Mouse (Mus musculus) cerebellum, adult 2 months (tissue): ENCODE measurements at regions not wholly inside any gene's neighbourhood (a gene's known extent, or its start where the extent isn't known, plus 50 kb on each side); places are given as distances from the start of the nearest gene placed in this dataset.

Experiments
- DNase-seq, 2 experiments: peaks; one replicate each; pipeline ENCODE4 v3.0.0; 2021
- H3K27ac ChIP-seq: fragments of 200-500 bp; 2 replicates; pipeline ENCODE4 v1.5.1; 2012; ENCODE audit warnings: low read length, control low read depth, inconsistent platforms; ENCODE audit not compliant: insufficient read depth
- H3K27me3 ChIP-seq: fragments of 200-500 bp; 2 replicates; pipeline ENCODE4 v1.6.1; 2012; ENCODE audit warnings: inconsistent platforms, mild to moderate bottlenecking, low read length, moderate library complexity; ENCODE audit not compliant: control insufficient read depth, insufficient read depth
- H3K4me1 ChIP-seq: fragments of 200-500 bp; 2 replicates; pipeline ENCODE4 v1.6.1; 2011; ENCODE audit warnings: low read length; ENCODE audit not compliant: control insufficient read depth, insufficient read depth
- H3K4me3 ChIP-seq: fragments of 200-500 bp; replicated peaks from 2 replicates; pipeline ENCODE3; 2011; ENCODE audit warnings: mild to moderate bottlenecking, low read depth, low read length, control low read depth; ENCODE audit not compliant: insufficient read depth
- CTCF ChIP-seq: fragments of 200-500 bp; IDR thresholded peaks from 2 replicates; pipeline ENCODE4 v1.5.1; 2011; ENCODE audit warnings: low read depth, mild to moderate bottlenecking, control low read depth, low read length, moderate library complexity, borderline replicate concordance; ENCODE audit not compliant: insufficient read depth
- POLR2A ChIP-seq: fragments of 200-500 bp; IDR thresholded peaks from 2 replicates; pipeline ENCODE4 v1.6.1; 2011; ENCODE audit warnings: low read length, control low read depth, borderline replicate concordance; ENCODE audit not compliant: insufficient read depth
- WGBS: fragments of 180-500 bp; shearing (Covaris S2); methylation state at CpG from one replicate; pipeline ENCODE4 v1.1.7; 2018; 5-methylcytosine and 5-hydroxymethylcytosine counted together

DNA sequence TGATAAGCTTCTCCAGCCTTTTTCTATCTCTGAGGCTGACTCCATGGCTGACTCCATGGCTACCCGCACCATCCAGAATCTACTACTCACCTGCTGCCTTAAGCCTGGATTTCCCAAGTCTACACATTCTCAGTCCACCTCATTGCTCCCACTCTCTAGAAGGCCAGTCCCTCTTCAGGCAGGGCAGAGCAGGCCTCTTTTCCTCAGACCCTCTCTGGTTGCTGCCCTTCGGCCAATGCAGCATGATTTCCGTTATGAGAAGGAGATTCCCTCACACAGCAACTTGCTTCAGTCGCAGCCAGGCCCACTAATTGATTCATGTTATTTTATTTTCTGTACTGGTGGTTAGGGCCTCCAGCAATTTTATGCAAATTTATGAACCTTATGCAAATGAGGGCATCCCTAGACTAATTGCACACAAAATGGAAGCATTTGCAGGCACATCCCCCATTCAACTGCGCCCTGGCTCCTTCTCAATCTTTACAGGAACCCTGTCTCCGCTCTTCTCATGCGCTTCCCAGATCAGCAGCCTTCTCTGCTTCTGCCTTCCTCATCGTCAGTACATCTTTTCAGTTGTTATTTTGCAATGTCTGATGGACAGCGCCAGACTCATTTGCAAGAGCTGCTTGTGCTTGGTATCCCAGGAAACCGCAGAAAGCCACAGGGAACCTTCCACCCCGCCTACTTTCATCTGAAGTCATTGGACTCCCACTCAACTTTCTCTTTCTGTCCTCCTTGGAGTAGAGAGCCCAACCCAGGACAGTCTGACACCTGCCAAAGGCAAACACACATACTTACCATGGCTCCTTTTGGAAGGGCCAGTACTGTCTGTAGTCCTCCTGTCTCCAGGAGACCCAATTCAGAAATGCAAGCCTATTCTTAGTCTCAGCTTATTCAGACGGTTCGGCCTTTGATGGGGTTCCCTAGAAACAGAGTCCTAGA, 199.6 kb upstream of the H2al1a start:
- DNase-seq: peak in 1 of 2 experiments; percentile 8
- Histone ChIP-seq H3K27ac (no peak overlapping the region), H3K4me1 (no peaks in the 10 kb centered on the region), H3K27me3 (no peaks in the 10 kb centered on the region), H3K4me3 (no peak overlapping the region)
- 53% methylated on average over 13 of the region's 13 CpGs for WGBS
- TF ChIP-seq POLR2A (no peak), CTCF (no peak)

GRCm38 (mm10) chrX:11100935-11101334, 198.1 kb upstream of the H2al1a start:
- whole genome bisulfite sequencing: 36% methylated on average over 3 of the region's 3 CpGs
- no peak for DNase-seq
- Histone ChIP-seq H3K4me1 (no peaks in the 10 kb centered on the region), H3K27me3 (no peaks in the 10 kb centered on the region), H3K4me3 (no peak overlapping the region), H3K27ac (no peak overlapping the region)
- no peak; the same call in 1 of the 2 replicates for TF ChIP-seq CTCF
- TF ChIP-seq POLR2A: no peak

DNA sequence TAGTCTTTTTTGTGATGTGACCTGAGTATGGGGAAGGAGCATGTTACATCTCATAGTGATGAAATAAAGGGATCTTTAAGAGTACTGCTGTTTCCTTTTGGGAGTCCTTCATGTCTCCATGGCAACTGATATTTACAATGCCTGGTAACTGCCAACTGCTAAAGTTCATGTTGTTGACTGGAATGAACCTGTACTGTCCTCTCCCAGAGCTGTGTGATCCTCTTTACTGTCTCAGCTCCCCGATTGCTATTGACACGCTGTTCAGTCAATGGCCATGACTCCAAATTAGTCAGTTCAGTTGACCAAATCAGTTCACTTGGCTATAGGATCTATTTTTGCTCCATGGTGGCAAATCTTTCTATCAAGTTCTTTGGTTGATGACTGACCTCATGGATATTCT, 167.8 kb upstream of the H2al1a start:
- 85% methylated on average over 2 of the region's 2 CpGs for WGBS
- Histone ChIP-seq H3K27me3 (no peaks in the 10 kb centered on the region), H3K4me1 (no peaks in the 10 kb centered on the region), H3K4me3 (no peak overlapping the region), H3K27ac (no peak overlapping the region)
- TF ChIP-seq POLR2A (no peak), CTCF (no peak)
- DNase-seq: no peak

DNA sequence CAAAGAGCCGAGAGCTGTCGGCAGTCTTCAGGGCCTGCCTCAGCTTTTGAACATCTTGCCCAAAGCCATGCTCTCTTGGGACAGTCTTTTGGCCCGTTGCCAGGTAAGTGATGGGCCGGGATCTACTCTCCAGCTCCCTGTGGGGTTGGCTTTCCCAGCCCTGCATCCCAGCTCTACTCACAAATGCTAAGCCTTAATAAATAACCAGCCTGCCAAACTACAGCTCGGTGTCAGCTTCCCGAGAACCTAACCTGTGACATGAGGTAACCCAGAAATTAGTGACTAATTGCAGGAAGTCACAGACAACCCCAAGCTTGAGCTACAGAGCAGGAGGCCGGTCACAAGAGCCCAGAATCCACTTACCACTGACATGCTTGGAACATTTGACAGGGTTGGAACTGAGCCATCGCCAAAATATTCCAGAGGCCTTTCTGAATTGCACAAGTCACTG, 159.1 kb upstream of the H2al1a start:
- peak; percentile 41 to 55 for DNase-seq
- H3K4me3 ChIP-seq: no peak overlapping the region
- WGBS: 22% methylated on average over 8 of the region's 8 CpGs
- H3K27me3 ChIP-seq: no peaks in the 10 kb centered on the region
- TF ChIP-seq CTCF (no peak), POLR2A (no peak)
- H3K27ac ChIP-seq: no peak overlapping the region
- H3K4me1 ChIP-seq: 0 out of 2 replicates have a peak, but pooled peaks cover 3% of the 10 kb centered on the region

DNA sequence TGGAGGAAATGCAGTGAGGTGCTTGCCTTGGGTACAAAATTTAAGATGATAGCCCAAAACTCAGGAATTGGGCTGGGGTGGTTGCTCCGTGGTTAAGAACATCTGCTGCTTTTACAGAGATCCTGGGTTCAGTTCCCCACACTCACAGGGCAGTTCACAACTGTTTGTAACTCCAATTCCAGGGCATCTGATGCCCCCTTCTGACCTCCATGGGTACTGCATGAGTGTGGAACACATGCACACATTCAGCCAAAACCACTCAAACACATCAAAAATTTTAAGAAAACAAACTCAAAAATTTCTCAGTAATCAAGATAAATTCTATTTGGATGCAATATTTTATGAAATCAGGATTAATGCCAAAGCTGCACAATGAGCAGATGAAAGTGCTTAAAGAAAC, 157.8 kb upstream of the H2al1a start:
- Histone ChIP-seq H3K27ac (no peak overlapping the region), H3K27me3 (no peaks in the 10 kb centered on the region), H3K4me3 (no peak overlapping the region), H3K4me1 (0 out of 2 replicates have a peak, but pooled peaks cover 3% of the 10 kb centered on the region)
- WGBS: 83% methylated on average over 1 of the region's 1 CpGs
- TF ChIP-seq POLR2A (no peak), CTCF (peak; percentile 28; the same call in 1 of the 2 replicates)
- no peak for DNase-seq

GRCm38 (mm10) chrX:11158416-11158815, 140.6 kb upstream of the H2al1a start:
- peak in 1 of 2 experiments; percentile 26 for DNase-seq
- Histone ChIP-seq H3K27ac (no peak overlapping the region), H3K4me3 (no peak overlapping the region), H3K27me3 (no peaks in the 10 kb centered on the region), H3K4me1 (no peaks in the 10 kb centered on the region)
- 42% methylated on average over 2 of the region's 2 CpGs for WGBS
- TF ChIP-seq CTCF (no peak), POLR2A (no peak)

GRCm38 (mm10) chrX:11170416-11170815, 128.6 kb upstream of the H2al1a start:
- Histone ChIP-seq H3K27ac (no peak overlapping the region), H3K4me1 (no peaks in the 10 kb centered on the region), H3K4me3 (no peak overlapping the region), H3K27me3 (no peaks in the 10 kb centered on the region)
- no peak for DNase-seq
- WGBS: 23% methylated on average over 3 of the region's 3 CpGs
- no peak for TF ChIP-seq CTCF

- WGBS: 82% methylated on average over 7 of the region's 7 CpGs
- no peak overlapping the region for H3K4me3 ChIP-seq
- no peaks in the 10 kb centered on the region for H3K4me1 ChIP-seq
- no peak for DNase-seq
- TF ChIP-seq POLR2A (no peak), CTCF (no peak)
- no peak overlapping the region for H3K27ac ChIP-seq
- no peaks in the 10 kb centered on the region for H3K27me3 ChIP-seq
Observed at GRCm38 (mm10) chrX:11180194-11180816, 118.8 kb upstream of the H2al1a start.
